Mouse (Mus musculus): Measurements from ENCODE around the gene Inka1. TPM values are rescaled to one million over a fixed set of nuclear protein-coding genes. Genes with fewer than 3 reads are reported as not detected.

The Inka1 gene
- polyA plus RNA-seq, 1 experiment: 8.2 TPM

DNA sequence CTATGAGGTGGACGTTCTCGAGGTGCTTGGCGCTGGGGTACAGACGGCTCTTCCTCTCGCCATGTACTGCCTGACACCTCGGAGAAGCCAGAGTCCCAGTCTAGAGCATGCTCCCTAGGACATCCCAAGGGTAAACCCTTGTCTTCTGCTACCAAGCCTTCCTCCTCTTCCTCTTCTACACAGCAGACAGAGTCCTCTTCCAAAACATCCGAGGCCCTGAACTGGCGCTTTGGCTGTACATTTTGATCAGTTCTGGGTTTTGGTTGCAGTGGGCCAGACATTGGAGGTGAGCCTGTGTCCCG is 974 bp downstream of the Inka1 start:
- no peak for DNase-seq (ENCODE audit: extremely low spot score in 1 of 2, low spot score in 1 of 2)

DNA sequence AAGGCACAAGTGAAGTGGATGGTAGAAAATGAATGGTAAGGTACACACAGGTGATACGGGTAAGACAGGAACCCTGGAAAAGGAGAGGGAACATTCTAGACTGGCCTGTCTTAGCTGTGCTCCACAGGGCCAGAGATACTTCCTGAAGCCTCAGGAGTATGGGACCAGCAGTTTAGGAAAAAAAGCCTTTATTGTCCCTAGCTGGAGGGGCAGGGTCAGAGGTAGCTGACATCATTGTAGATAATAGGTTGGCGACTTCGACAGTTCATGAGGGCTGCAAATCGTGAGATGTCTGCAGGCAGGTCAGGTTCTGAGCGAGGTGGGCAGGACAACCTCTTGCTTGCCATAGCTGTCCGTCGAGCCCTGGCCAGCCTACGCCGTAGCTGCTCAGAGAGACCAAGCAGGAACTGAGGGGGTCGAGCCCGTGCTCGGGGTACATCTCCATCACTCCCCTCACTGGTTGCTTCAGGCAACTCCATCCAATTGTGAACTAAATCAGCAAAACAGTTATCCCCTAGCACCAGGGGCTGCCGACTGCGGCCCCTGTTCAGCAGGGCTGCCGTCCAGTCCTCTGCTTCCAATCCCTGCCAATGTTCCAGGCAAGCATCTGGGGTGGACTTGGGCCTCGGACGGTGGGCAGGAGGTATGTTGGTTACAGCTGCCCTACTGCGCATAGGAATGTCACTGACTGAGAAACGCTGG is 1.5 kb downstream of the Inka1 start:
- no peak for DNase-seq (ENCODE audit: extremely low spot score in 1 of 2, low spot score in 1 of 2)

DNA sequence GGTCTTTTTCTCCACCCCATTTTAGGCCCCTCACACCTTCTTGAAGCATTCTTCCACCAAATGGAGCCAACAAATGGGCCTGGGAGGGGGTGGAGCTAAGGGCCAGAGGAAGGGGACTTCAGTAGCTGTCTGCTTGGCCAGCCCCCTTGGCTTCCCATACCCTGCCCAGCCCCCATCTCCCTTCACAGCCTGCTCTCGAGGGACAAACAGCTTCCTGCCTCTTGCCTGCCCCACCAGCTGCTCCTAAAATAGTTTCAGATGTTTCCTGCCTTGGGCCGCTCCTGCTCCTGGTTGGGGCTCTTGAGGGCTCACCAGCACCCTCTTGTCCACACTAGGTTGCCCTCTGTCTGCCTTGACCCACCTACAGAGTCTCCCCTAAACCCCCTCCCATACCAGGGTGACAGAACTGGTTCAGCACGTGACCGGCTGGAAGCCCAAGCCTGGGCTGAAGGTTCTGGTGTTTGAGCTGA is 2.2 kb downstream of the Inka1 start:
- DNase-seq (ENCODE audit: extremely low spot score in 1 of 2, low spot score in 1 of 2): no peak

DNA sequence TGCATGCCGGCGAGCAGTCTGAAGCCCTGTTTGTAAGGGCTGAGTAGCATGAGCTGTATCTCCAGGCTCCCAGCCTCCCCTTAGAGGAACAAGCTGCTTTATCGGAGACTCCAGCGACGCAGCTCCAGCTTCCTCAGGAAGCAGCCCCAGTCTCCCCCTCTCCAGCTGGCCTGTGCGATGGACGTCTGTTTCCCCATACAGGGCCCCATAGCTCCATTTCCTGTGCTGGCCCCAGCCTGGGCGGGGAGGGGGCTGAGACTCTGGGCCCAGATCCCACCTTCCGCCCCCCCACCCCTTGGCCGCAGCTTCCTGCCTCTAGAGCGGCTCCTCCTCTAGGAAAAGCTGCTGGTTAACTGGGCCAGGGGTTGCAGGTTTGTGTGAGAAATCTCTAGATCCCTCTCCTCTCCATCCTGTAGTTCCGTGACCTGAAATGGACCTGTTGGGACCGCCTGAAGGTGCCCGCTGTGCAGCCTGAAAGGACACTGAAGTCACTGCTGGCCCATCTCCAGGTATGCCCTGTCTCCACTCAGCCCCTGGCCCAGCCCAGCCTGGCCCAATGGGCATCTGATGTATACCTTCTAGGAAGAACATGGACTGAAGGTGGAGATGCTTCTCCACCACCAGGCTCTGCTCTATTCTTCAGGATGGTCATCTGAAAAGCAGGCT is 2.9 kb downstream of the Inka1 start, which contains the start of gene Gm20661:
Gm20661 (plus strand) TSS at position 378 of the 666 bp plus-strand sequence.
- peak in 1 of 2 experiments; percentile 33 for DNase-seq (ENCODE audit: extremely low spot score in 1 of 2, low spot score in 1 of 2)

DNA sequence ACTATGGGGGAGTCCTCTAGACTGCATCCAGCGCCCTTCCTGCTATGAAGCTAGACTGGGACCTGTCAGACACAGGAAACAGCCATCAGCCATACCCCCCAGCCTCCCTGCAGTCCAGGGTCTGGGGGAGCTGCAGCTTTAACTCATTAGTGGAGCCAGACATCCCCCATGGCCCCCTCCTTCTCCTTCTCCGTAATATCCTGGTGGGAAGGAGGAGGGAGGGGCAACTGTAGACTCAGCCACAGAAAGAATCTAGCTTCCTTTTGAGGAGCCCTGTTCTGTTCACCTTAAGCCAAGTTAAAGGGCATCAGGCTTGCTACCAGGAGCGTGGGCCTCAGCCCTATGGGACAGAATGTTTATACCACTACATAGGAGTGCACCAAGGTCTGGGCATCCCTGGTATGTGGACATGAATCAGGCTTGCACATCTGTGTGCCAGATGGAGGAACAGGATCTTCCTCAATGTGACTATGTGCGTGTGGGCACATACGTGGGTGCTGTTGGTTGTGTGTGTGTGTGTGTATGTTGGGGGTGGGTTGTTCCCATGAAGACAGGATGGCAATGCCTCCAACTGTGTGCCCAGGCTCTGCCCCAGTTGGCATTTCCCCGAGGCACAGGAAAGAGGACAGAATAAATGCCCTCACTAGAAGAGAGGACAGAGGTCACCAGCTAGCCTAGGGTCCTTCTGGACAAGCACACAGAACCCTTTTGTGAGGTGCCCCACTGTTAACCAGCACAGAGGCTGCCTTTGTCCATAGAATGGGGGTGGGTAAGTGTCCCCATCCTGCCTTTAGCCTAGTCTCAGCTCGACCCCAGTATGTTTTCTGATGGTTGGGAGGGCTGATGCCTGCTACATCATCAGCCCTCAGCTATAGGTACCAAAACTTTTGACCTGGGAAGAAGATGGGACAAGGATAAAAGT is 3.7 kb downstream of the Inka1 start:
- peak in 1 of 2 experiments; percentile 60 for DNase-seq (ENCODE audit: extremely low spot score in 1 of 2, low spot score in 1 of 2)

DNA sequence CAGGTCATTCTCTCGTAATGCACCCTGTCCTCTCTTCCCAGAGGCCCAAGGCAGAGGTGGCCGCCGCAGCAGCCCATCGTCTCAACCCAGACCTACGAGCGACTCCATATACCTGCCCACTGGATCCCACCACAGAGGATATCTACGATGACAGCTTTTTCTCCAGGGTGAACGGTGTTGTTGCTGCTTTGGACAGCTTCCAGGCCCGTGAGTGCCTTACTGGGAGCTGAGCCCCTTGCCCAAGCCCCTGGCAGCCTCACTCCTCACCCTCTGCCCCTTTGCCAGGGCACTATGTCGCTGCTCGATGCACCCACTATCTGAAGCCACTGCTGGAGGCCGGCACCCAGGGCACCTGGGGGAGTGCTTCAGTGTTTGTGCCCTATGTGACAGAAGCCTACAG is 6.9 kb downstream of the Inka1 start:
- DNase-seq (ENCODE audit: extremely low spot score in 1 of 2, low spot score in 1 of 2): no peak

DNA sequence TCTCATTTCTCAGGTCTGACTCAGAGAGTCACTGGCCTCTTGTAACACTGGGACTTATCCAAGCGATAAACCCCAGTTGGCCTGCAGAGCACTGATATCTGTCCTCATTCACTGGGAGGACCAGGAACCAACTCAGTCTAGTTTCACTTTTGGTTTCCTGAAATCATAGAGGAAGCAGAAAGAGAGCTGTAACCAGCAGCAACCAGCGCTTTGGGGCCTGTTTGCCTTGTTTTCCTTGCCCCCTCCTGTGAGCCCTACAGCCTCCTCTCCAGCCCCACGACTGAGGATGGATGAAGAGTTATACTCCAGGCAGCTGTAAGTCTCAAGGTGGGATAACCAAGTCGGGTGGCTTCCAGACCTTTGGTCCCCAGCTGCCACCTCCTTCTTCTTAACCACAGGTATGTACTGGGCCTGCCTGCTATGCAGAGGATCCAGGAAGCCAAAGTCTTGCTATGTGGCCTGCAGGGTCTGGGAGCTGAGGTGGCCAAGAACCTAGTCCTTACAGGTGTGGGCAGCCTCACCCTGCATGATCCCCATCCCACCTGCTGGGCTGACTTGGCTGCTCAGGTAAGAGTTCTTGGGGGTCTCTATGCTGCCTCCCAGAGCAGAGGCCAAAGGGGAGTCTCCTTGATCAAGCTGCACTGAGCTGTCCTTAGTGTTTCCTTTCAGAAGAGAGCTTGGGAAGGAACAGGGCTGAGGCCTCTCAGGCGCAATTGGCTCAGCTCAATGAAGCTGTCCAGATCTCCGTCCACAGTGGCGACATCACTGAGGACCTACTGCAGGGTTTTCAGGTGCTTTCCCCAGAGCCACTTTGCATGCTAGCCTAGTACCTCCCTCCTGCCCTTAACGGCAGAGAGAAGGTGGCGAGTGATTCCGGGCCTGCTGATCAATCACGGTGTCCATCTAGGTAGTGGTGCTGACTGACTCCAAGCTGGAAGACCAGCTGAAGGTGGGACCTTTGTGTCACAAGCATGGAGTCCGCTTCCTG is 10.0 kb downstream of the Inka1 start, which contains the start of gene Uba7:
Uba7 (plus strand) TSS at position 107 of the 988 bp plus-strand sequence.
- DNase-seq (ENCODE audit: extremely low spot score in 1 of 2, low spot score in 1 of 2): no peak

DNA sequence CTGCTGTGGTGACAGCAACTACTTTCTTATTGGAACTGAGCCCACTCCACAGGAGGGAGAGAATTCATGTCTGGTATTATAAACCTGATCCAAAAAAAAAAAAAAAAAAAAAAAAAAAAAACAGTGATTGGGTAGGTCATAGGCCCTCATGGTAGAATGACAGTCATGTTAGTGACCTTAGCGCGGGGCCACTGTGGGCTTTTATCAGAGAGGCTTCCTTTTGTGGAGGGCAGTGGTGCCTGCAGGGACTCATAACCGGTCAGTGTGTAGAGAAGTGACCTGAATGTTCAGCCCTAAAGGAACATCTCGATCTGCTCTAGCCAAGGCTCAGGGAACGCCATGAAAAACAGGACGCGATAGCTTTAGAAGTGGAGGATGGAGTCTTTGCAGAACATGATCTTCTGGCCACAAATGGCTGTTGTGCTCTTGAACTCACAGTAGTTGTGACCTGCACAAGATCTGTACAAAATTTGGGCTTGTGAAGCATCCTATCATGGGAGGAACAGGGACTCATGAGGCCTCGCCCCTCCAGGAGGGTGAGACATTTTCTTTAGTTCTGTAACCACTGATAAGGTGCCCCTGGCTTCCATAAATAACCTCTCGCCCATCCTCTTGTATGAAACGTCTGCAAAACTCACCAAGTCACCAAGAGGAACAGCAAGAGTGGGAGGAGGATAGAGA is 11.0 kb downstream of the Inka1 start:
- no peak for DNase-seq (ENCODE audit: extremely low spot score in 1 of 2, low spot score in 1 of 2)

DNA sequence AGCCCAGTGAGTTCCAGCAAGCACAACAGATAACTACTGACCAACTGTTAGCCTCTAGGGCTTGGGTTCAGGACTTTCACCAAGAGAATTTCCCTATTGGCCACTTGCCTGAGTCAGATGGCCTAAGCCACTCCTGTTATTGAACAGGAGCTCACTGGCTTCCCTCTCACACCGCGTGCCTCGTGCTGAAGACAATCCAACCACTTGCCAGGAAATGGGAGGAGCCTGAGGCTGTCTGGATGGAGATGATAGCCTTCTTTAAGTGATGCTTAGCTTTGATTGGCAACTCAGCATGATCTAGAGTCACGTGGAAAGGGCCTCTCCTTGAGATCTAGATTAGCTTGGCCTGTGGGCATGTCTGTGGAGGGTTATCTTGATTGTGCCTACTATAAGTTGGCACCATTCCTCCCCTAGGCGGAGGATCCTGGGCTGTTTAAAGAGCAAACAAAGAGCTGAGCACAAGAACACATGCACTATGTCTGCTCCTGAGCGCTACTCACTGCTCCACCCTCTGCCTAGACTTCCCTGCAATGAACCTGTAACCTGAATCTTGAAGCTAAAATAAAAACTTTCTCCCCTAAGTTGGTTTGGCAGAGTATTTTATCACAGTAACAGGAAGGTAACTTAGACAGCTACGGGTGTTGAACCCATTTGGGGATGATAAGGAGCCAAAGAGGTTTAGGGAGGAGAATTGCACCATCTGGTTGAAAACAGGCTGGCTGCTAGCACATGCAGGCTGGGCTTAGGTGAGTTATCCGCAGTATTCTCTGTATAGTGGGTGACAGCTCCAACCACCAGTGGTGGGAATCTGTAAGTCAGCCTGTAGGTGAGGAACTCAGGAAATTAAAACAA is 13.8 kb downstream of the Inka1 start:
- no peak for DNase-seq (ENCODE audit: extremely low spot score in 1 of 2, low spot score in 1 of 2)

DNA sequence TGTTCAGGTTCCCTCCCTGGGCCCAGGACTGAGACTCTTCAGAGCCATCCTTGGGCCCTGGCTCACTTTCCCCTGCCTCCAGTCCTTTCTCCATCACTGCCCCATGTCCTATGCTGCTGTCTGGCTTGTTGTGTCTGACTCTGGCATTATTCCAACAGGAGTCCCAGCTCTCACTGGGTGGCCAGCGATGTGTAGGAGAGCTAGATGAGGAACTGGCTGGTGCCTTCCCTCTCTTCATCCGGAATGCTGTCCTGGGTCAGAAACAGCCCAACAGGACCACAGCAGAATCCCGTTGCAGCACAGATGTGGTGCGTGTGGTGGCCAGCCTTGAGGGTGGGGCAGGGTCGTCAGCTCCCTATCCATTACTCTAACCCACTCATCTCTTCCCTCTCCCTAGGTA is 15.4 kb downstream of the Inka1 start:
- DNase-seq (ENCODE audit: extremely low spot score in 1 of 2, low spot score in 1 of 2): no peak

DNA sequence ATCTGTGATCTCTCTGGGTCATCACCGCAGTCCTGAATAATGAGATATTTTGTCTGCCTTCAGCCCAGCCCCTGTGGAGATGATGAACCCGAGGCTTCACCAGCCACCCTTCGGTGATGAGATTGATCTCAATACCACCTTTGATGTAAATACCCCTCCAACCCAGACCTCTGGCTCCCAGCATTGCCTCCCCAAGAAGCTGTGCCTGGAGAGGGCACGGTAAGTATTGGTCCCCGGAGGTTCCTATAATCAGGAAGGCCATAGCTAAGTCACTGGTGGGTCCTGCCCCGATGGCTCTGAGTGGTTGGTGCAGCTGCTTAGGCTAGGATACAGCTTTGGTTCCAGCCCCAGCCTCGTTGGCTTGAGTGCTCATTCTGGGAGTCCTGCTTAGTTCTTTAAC is 17.1 kb downstream of the Inka1 start:
- DNase-seq (ENCODE audit: extremely low spot score in 1 of 2, low spot score in 1 of 2): no peak

DNA sequence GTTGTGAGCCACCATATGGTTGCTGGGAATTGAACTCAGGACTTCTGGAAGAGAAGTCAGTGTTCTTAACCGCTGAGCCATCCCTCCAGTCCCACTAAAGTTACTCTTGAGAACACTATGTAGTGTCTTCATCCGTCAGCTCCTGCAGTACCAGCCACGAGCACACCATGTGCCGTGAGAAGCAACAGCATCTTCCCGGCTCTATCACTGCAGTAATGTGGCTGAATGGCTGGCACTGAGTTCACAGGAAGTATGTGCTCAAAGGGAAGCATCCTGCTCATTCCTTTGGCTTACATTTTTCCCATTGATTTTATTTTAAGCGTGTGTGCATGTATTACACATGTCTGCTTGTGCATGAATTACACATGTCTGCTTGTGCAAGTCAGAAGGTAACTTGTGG is 18.2 kb downstream of the Inka1 start:
- no peak for DNase-seq (ENCODE audit: extremely low spot score in 1 of 2, low spot score in 1 of 2)

DNA sequence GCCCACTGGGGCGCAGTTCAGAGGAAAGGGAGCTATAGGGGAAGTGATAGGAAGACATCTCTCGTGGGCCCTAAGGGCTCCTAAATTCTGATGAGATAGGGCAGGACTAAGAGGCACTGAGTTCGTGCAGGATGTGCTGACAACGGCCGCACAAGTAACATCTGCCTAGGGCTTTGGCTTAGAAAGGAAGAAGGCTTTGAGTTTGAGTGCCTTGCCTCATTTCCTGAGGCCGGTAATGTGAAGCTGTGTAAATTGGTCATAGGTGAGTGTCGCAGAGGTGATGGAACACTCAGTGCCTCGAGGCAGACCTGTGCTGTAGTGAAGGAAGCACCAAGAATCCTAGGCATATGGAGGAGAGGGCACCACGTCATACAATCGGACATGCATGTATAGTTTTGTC is 19.0 kb downstream of the Inka1 start:
- DNase-seq (ENCODE audit: extremely low spot score in 1 of 2, low spot score in 1 of 2): no peak

DNA sequence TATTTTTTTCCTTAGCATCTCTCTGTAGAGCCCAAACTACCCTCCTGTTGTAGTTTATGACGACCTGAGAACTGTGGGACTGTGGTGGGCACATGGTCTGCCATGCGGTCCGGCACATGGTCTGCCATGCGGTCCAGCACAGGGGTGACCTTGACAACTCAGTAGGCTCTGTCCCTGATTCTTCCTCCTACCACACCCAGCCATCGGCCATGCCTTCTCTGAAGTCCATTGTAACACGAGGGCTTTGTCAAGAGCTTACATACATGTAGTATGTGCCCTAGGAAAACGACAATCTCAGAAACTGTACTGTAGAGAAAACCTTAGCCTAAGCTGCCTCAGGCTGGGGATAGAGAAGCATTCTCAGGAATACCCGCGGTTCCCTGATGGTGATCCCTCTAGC is 21.0 kb downstream of the Inka1 start:
- DNase-seq (ENCODE audit: extremely low spot score in 1 of 2, low spot score in 1 of 2): no peak

DNA sequence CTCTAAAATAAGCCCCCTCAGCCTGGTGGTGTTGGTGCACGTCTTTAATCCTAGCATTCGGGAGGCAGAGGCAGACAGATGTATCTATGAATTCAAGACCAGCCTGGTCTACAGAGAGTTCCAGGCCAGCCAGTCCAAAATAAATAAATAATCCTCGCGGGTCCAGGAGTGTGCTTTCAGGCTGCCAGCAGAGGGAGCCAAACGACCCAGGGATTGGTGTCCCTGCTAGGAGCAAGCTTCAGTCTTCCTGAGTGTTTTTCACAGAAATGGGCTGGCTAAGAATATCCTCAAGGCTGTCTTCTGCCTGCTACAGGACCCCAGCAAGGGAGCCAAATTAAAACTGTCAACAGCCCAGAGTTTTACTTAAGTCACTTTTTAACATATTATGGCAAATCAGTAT is 22.0 kb downstream of the Inka1 start:
- DNase-seq (ENCODE audit: extremely low spot score in 1 of 2, low spot score in 1 of 2): peak in 1 of 2 experiments; percentile 83

DNA sequence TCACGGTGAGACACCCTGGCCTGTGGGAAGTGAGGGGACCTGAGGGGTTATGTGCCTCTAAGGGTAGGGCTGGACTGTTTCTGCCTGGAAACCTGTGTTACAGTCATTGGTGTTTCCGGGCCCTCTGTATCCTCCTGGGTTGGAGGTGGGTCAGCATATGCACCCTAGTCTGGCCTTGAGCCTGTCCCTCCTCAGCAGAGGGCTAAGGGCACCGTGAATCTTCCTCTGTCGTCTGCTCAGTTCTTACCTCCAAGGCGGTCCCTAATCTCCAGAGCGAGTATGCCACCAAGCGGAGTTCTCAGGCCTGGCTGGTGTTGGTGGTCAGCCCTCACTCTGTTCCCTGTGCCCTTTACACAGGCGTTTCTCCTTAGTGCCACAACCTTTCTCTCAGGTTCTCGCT is 22.8 kb downstream of the Inka1 start:
- DNase-seq (ENCODE audit: extremely low spot score in 1 of 2, low spot score in 1 of 2): no peak

DNA sequence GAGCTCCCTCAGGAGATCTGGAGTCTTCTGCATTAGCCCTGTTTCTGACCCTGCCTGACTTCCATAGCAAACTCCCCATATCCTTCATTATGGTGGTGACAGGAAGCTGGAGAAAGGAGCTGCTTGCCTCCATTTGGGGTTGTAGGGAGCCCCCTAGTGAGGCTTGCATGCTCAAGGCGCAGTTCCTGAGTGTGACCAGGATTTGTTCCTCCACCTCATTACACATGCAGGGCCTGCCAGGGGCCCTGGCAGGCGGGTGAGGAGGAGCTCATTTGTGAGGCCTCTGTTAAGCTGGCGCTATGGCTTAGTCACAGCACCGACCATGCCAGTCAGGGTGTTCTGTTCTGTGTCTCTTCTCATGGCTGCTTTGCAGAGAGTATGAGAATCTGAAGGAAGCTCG is 23.8 kb downstream of the Inka1 start:
- DNase-seq (ENCODE audit: extremely low spot score in 1 of 2, low spot score in 1 of 2): peak; percentile 72 to 83

DNA sequence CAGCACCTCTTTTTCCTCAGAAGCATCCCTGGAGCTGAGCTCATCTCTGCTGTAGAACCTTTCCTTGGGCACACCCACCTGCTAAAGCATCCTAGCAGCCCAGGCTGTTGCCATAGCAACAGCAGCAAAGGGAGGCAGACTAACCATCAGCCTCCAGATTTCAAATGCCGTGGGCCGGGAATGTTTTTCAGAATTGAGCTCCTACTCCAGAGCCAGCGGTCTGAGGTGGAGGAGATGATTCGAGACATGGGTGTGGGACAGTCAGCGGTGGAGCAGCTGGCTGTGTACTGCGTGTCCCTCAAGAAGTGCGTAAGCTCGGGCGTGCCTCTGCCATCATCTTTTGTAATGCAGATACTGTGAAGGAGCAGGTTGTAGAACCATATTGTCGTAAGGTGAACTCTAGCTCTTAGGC is 24.3 kb downstream of the Inka1 start:
- DNase-seq (ENCODE audit: extremely low spot score in 1 of 2, low spot score in 1 of 2): peak; percentile 86 to 93

DNA sequence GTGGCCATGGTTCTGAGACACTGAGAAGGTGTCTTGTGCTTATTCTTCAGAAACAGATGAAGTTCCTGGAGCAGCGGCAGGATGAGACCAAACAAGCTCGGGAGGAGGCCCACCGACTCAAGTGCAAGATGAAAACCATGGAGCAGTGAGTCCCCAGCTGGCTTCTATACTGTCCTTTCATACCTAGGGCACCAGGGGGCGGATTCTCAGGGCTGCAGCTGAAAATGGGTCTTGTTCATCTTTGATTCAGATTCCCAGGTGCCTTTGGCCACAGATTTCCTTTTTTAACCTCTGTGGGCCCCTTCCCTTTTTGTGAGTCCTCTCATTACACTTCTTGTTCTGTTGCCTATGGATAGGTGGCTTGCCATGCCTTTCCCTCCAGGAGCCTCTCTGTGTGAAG is 24.8 kb downstream of the Inka1 start:
- DNase-seq (ENCODE audit: extremely low spot score in 1 of 2, low spot score in 1 of 2): no peak
